Mouse (Mus musculus) midbrain, embryonic 13.5 days (tissue): ENCODE data around the gene Plk5. TPM values are rescaled to one million over a fixed set of nuclear protein-coding genes. Genes with fewer than 3 reads are reported as not detected.

Experiments
- ATAC-seq: fragments of 200-750 bp; cut with Nextera tagmentation; 2 replicates; pipeline ENCODE4 v1.8.0; 2017; ENCODE audit warnings: mild to moderate bottlenecking, moderate TSS enrichment, moderate library complexity
- H3K27ac ChIP-seq: fragments of 300-500 bp; sonication (generic); 2 replicates; pipeline ENCODE4 v1.5.1; 2015; ENCODE audit warnings: inconsistent platforms, mild to moderate bottlenecking, moderate library complexity
- H3K27me3 ChIP-seq: fragments of 300-500 bp; sonication (generic); 2 replicates; pipeline ENCODE4 v1.6.1; 2015; ENCODE audit warnings: mild to moderate bottlenecking, inconsistent platforms
- H3K36me3 ChIP-seq: fragments of 300-500 bp; sonication (generic); 2 replicates; pipeline ENCODE4 v1.6.1; 2015; ENCODE audit warnings: mild to moderate bottlenecking, inconsistent platforms
- H3K4me1 ChIP-seq: fragments of 300-500 bp; sonication (generic); replicated peaks from 2 replicates; pipeline ENCODE4 v1.6.1; 2015; ENCODE audit warnings: inconsistent platforms
- H3K4me2 ChIP-seq: fragments of 300-500 bp; sonication (generic); replicated peaks from 2 replicates; pipeline ENCODE4 v1.6.1; 2015; ENCODE audit warnings: moderate library complexity, mild to moderate bottlenecking, inconsistent platforms
- H3K4me3 ChIP-seq: fragments of 300-500 bp; sonication (generic); replicated peaks from 2 replicates; pipeline ENCODE4 v1.5.1; 2015; ENCODE audit warnings: mild to moderate bottlenecking, inconsistent platforms
- H3K9ac ChIP-seq: fragments of 300-500 bp; sonication (generic); replicated peaks from 2 replicates; pipeline ENCODE4 v1.6.1; 2015; ENCODE audit warnings: mild to moderate bottlenecking, inconsistent platforms
- H3K9me3 ChIP-seq: fragments of 300-500 bp; sonication (generic); 2 replicates; pipeline ENCODE4 v1.6.1; 2016; ENCODE audit warnings: mild to moderate bottlenecking, inconsistent platforms
- WGBS: fragments of 180-500 bp; shearing (Covaris S2); methylation state at CpG from one replicate; pipeline ENCODE4 v1.1.7; 2015; 5-methylcytosine and 5-hydroxymethylcytosine counted together
- polyA plus RNA-seq: library from polyadenylated mRNA; unstranded; fragments of >200 nt; fragmentation: Nextera tagmentation; extraction: Ambion mirVana; gene quantifications from 2 replicates; pipeline ENCODE4 v1.2.1, GENCODE M21; 2015

Plk5 gene
- polyA plus RNA-seq, 1 experiment from 2014 or later, result 0.96 TPM

DNA sequence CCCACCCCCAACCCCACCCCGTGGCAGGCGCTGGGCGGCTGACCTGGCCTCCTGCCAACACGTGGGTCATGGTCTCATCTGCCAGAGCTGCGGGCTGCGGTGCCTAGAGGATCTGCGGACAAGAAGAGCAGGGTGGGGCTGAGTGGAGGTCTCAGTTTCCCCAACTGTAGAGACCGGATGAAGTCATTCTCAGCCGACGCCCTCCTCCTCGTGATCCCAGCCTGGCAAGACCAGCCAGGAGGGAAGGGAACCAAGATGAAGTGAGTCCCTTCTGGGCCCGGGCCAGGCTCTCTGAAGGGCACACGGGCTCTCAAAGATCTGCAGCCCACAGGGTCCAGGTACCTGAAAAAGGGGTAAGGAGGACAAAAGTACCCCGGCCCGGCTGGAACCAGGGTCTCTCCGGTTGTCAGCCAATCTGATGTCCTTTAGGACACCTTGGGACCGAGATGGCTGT is 8.7 kb upstream of the Plk5 start:
- 12% methylated on average over 17 of the region's 17 CpGs for WGBS
- H3K9ac ChIP-seq, result no peak overlapping the region
- H3K36me3 ChIP-seq, result no peaks in the 10 kb centered on the region
- no peaks in the 10 kb centered on the region for H3K9me3 ChIP-seq
- H3K27me3 ChIP-seq, result peaks cover 99% of the 10 kb centered on the region
- no peak overlapping the region for H3K4me3 ChIP-seq
- peaks cover 31% of the 10 kb centered on the region for H3K4me1 ChIP-seq
- no peak overlapping the region for H3K4me2 ChIP-seq
- no peak overlapping the region for H3K27ac ChIP-seq
- ATAC-seq, result no peak

DNA sequence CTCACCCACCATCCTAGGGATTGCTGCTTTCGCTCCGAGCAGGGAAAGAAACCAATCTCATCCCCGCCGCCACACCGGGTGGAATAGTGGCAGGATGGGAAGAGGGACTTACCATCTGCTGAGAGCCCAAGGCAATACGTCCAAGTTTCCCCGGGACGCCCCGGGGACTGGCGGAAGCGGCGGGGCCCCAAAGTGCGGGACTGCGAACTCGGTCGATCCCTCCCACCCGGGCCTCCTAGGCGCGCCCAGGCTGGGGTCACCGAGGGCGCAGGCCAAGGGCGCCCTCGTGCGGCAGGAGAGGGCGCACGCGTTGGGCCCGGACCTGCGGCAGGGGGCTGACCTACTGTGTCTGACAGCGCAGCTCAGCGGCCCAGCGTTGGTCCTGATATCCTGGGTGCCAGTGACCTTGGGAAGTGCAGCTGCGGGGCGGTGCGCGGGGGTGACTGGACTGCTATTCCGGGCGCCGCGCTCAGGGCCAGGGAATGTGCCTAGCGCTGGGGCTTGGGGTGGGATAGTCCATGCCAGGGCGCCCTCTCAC is 7.9 kb upstream of the Plk5 start, which contains the start of gene Adamtsl5:
Adamtsl5 (minus strand) TSS at position 169 of the 538 bp plus-strand sequence.
- peak within 1 kb of the TSS; percentile 27 for H3K4me2 ChIP-seq
- no peak; the same call in 1 of the 2 replicates for ATAC-seq
- no peak within 1 kb of the TSS for H3K27ac ChIP-seq

DNA sequence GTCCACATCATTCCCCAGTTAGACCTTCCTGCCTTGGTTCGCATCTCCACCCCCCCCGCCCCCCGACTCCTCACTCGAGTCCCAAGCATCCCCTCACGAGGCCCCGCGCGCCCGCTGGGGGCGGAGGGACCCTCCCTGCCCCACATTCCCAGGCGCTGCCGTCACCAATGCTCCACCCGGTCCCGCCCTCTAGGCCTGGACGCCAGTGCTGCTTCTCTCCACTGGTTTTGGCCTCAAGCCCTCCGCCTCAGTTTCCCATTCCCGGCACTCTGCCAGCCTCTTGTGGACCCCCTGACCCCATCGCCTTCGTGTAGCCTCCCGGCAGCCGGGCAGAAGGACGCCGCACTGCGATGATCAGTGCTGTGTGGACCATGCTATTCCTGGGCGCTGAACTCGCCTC is 7.3 kb upstream of the Plk5 start:
- peaks cover 97% of the 10 kb centered on the region for H3K27me3 ChIP-seq
- ATAC-seq, result no peak
- peaks cover 18% of the 10 kb centered on the region for H3K4me1 ChIP-seq
- H3K9ac ChIP-seq, result no peak overlapping the region
- no peaks in the 10 kb centered on the region for H3K36me3 ChIP-seq
- H3K4me3 ChIP-seq, result no peak overlapping the region
- WGBS, result 14% methylated on average over 26 of the region's 26 CpGs
- H3K9me3 ChIP-seq, result no peaks in the 10 kb centered on the region
- no peak overlapping the region for H3K4me2 ChIP-seq
- H3K27ac ChIP-seq, result no peak overlapping the region

More for the DNA sequence above, 7.9 kb upstream of the Plk5 start, which contains the start of gene Adamtsl5:
- H3K36me3 ChIP-seq, result no peaks in the 10 kb centered on the region
- no peak within 1 kb of the TSS; the same call in 1 of the 2 replicates for H3K9ac ChIP-seq
- H3K4me3 ChIP-seq, result peak within 1 kb of the TSS; percentile 18
- WGBS, result under 1% methylated on average over 42 of the region's 42 CpGs
- H3K9me3 ChIP-seq, result no peaks in the 10 kb centered on the region
- peaks cover 23% of the 10 kb centered on the region for H3K4me1 ChIP-seq
- H3K27me3 ChIP-seq, result peaks cover 99% of the 10 kb centered on the region

DNA sequence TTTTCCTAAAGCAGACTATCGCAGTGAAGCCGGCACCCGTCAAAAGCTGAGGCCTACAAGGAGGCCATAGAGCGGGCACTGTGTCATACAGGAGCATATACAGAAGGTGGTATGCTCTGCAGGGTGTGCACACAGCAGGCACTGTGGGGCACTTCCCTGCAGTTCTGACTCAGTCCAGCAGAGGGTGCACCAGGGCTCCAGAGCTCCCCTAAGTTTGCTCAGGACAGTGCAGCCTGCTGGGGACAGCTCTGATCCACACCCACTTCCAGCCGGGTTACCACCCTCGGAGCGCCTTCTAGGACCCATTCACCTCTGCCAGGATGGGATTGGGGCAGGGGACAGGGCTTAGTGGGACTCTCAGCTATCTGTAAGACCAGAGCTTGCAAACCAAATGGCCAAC is 6.0 kb upstream of the Plk5 start:
- ATAC-seq, result peak; percentile 87
- no peaks in the 10 kb centered on the region for H3K9me3 ChIP-seq
- peaks cover 97% of the 10 kb centered on the region for H3K27me3 ChIP-seq
- WGBS, result 4% methylated on average over 7 of the region's 7 CpGs
- H3K9ac ChIP-seq, result no peak overlapping the region
- no peak overlapping the region for H3K27ac ChIP-seq
- H3K4me3 ChIP-seq, result no peak overlapping the region
- H3K36me3 ChIP-seq, result no peaks in the 10 kb centered on the region
- peaks cover 14% of the 10 kb centered on the region for H3K4me1 ChIP-seq
- H3K4me2 ChIP-seq, result no peak overlapping the region

DNA sequence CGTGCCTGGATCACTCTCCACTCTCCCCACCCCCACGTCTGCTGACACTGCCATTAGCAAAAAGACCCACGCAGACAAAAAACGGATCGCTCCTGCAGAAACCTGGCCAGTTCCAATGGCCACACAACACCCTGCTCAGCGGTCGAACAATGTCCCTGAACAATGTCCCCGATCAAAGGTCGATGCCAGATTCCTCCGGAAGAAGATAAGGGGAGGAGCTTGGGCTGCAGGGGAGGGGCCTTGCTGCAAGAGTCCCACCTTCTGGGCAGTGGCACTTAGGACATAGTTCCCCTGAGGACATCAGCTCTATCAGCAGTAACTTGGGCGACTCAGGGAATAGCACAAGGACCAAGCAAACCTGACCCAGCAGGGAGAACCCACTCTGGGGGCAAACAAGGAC is 4.4 kb upstream of the Plk5 start:
- H3K4me2 ChIP-seq, result no peak overlapping the region
- no peaks in the 10 kb centered on the region for H3K36me3 ChIP-seq
- ATAC-seq, result no peak
- no peak overlapping the region for H3K27ac ChIP-seq
- H3K4me3 ChIP-seq, result no peak overlapping the region
- no peak overlapping the region for H3K9ac ChIP-seq
- peaks cover 99% of the 10 kb centered on the region for H3K27me3 ChIP-seq
- no peaks in the 10 kb centered on the region for H3K9me3 ChIP-seq
- WGBS, result 24% methylated on average over 11 of the region's 11 CpGs
- peaks cover 29% of the 10 kb centered on the region for H3K4me1 ChIP-seq

DNA sequence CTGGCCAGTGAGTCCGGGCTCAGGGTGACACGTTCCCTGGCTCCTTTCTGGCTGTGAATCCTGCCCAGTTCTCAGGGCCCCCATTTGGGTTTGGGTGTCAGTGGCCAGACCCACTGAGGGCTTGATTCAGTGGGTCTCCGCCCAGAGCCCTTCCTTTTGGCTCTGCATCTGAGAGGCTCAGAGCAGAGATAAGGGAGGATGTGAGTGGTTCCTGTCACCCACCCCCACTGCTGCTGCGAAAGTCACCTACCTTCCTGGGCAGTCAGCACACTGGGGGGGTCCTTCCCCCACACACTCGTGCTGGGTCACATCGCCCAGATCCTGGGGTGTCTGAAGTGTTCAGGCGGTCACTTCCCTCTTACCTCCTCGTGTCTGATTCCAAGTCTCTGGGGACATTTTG is 3.5 kb upstream of the Plk5 start:
- ATAC-seq, result no peak
- H3K27ac ChIP-seq, result no peak overlapping the region
- H3K9me3 ChIP-seq, result no peaks in the 10 kb centered on the region
- no peak overlapping the region for H3K4me3 ChIP-seq
- WGBS, result 63% methylated on average over 8 of the region's 8 CpGs
- no peak overlapping the region for H3K4me2 ChIP-seq
- H3K4me1 ChIP-seq, result peaks cover 26% of the 10 kb centered on the region
- H3K9ac ChIP-seq, result no peak overlapping the region; the same call in 1 of the 2 replicates
- H3K36me3 ChIP-seq, result no peaks in the 10 kb centered on the region
- H3K27me3 ChIP-seq, result peaks cover 99% of the 10 kb centered on the region

DNA sequence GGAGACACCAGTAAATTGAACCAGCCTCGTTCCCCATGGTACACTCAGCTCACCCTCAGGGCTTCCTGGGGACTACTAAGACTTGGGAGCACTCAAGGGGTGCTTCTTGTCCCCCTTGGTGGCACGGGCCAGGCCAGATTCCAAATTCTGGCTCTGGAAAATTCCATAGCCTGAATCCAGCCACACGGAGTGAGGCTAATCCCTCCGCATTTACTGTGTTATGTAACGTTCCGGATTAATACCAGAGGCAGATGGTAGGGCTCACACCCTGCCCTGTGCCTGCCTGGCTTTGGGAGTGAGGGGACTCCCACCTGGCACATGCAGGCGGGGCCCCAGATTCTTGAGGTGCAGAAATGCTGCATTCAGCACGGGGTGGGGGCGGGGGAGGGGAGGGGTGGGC is 828 bp upstream of the Plk5 start:
- H3K4me2 ChIP-seq, result no peak overlapping the region
- H3K27ac ChIP-seq, result no peak overlapping the region
- H3K36me3 ChIP-seq, result no peaks in the 10 kb centered on the region
- no peak overlapping the region for H3K9ac ChIP-seq
- H3K27me3 ChIP-seq, result peaks cover 98% of the 10 kb centered on the region
- no peak overlapping the region for H3K4me3 ChIP-seq
- H3K9me3 ChIP-seq, result no peaks in the 10 kb centered on the region
- 4% methylated on average over 9 of the region's 9 CpGs for WGBS
- H3K4me1 ChIP-seq, result peaks cover 17% of the 10 kb centered on the region
- no peak for ATAC-seq

DNA sequence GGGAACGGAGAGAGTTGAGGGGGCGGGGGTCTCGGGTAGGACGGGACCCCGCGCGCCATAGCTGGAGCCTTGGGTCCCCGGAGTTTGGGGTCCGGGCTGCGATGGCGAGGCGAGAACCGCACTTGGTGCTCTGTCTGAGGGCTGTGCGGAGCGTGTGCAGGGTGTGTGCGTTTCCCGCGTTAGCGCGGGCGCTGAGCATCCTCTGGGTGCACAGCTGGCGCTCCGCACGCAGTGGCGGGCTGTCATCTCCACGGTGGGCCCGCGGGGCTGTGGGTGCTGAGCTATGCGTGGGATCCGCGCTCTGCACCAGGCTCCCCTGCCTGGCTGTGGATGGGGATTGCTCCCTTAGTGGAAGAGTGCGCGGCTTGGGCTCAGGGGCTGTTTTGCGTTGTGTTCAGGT is 478 bp downstream of the Plk5 start:
- WGBS, result 1% methylated on average over 34 of the region's 34 CpGs
- H3K9ac ChIP-seq, result peak overlapping the region; percentile 21; the same call in 1 of the 2 replicates
- peaks cover 88% of the 10 kb centered on the region for H3K27me3 ChIP-seq
- peaks cover 17% of the 10 kb centered on the region for H3K4me1 ChIP-seq
- ATAC-seq, result no peak
- no peak overlapping the region for H3K27ac ChIP-seq
- H3K36me3 ChIP-seq, result no peaks in the 10 kb centered on the region
- no peaks in the 10 kb centered on the region for H3K9me3 ChIP-seq
- peak overlapping the region; percentile 36 for H3K4me3 ChIP-seq
- peak overlapping the region; percentile 50 for H3K4me2 ChIP-seq

DNA sequence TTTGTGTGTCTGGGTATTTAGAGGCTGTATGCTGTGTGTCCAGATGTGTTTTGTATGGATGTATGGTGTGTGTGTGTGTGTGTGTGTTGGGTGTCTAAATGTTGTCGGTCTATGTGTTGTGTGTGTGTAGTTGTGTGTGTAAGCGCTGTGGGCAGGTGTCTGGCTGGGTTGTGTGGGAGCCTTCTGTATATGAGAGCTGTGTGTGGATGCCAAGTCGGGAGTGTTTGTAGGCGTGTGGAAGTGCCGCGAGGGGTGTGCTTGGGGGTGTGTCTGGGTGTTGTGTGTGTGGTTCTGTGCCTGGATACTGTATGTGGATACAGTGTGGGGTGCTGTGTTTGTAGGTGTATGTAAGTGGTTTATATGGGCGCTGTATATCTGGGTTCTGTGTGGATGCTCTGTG is 1.1 kb downstream of the Plk5 start:
- Histone ChIP-seq H3K27me3 (peaks cover 82% of the 10 kb centered on the region), H3K27ac (no peak overlapping the region), H3K9me3 (no peaks in the 10 kb centered on the region), H3K4me2 (peak overlapping the region; percentile 46; the same call in 1 of the 2 replicates), H3K36me3 (no peaks in the 10 kb centered on the region), H3K4me3 (peak overlapping the region; percentile 28), H3K9ac (no peak overlapping the region), H3K4me1 (peaks cover 17% of the 10 kb centered on the region)
- ATAC-seq, result peak; percentile 6; the same call in 1 of the 2 replicates
- 31% methylated on average over 7 of the region's 7 CpGs for WGBS

DNA sequence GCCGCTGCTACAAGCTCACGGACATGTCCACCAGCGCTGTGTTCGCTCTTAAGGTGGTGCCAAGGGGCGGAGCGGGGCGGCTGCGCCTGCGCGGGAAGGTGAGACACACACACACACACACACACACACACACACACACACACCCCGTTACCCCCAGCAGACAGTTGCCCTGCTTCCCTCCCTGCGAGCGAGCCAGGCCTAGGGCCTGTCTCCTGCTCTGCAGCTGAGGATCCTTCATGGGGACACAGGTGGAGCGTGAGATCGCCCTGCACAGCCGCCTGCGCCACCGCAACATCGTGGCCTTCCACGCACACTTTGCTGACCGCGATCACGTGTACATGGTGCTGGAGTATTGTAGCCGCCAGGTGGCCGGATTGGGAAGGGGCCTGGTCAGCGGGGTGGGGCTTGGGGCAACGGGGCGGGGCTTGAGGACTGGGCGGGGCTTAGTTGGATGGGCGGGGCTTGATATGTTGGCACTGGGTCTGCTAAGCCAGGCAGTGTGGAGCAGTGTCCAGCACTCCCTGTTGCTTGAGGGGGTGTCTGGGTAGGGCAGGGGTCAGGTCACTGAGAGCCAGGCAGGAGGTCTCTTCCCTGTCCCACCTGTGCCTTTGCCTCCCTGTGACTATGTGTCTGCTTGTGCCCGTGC is 1.9 kb downstream of the Plk5 start:
- Histone ChIP-seq H3K9me3 (no peaks in the 10 kb centered on the region), H3K27ac (no peak overlapping the region), H3K36me3 (no peaks in the 10 kb centered on the region), H3K27me3 (peaks cover 80% of the 10 kb centered on the region), H3K4me1 (peaks cover 17% of the 10 kb centered on the region), H3K4me3 (peak overlapping the region; percentile 28), H3K4me2 (peak overlapping the region; percentile 46), H3K9ac (peak overlapping the region; percentile 42; the same call in 1 of the 2 replicates)
- peak; percentile 66 for ATAC-seq
- WGBS, result 7% methylated on average over 31 of the region's 31 CpGs

DNA sequence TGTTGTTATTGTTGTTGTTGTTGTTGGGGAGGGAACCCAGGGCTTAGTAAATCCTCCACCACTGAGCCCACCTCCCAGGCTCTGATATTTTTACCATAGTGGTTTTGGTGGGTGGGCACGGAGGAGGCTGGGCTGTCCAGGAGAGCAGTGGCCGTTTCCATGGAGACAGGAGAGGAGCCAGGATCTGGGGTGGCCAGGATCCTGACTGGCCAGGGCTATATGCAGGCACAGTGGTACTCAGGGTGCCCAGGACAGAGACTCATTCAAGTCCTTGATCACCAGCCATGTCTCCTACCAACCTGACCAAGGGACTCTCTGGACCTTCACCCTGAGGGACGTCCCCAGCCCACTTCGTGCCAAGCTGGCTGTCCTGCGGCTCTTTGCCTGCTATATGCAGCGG is 7.5 kb downstream of the Plk5 start:
- Histone ChIP-seq H3K4me2 (no peak overlapping the region), H3K9me3 (no peaks in the 10 kb centered on the region), H3K9ac (no peak overlapping the region; the same call in 1 of the 2 replicates), H3K4me3 (no peak overlapping the region), H3K4me1 (peaks cover 7% of the 10 kb centered on the region), H3K27ac (no peak overlapping the region), H3K36me3 (no peaks in the 10 kb centered on the region), H3K27me3 (peaks cover 31% of the 10 kb centered on the region)
- 27% methylated on average over 6 of the region's 6 CpGs for WGBS
- peak; percentile 58; the same call in 1 of the 2 replicates for ATAC-seq

DNA sequence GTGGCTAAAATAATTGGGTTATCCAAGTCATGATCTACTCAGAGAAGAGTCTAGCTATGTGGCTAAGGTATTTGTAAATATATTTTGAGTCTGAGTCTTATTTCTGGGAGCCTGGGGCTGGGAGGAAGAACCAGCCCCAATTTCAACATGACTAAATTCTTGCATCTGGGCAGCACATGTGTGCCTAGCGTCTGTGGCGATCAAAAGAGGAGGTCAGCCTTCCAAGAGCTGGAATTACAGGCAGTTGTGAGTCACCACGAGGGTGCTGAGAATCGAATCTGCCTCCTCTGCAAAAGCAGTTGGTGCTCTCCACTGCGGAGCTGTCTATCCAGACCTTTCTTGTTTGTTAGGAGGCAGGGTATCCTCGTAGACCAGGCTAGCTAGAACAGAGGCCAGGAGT is 9.5 kb downstream of the Plk5 start:
- no peak overlapping the region for H3K27ac ChIP-seq
- no peak for ATAC-seq
- H3K4me1 ChIP-seq, result peaks cover 7% of the 10 kb centered on the region
- H3K4me3 ChIP-seq, result no peak overlapping the region
- H3K9ac ChIP-seq, result no peak overlapping the region
- no peaks in the 10 kb centered on the region for H3K36me3 ChIP-seq
- no peak overlapping the region for H3K4me2 ChIP-seq
- H3K27me3 ChIP-seq, result peaks cover 12% of the 10 kb centered on the region; the same call in 1 of the 2 replicates
- no peaks in the 10 kb centered on the region for H3K9me3 ChIP-seq
- WGBS, result 69% methylated on average over 6 of the region's 6 CpGs
